Mouse (Mus musculus) heart, adult 2 months (tissue): ENCODE measurements at regions not wholly inside any gene's neighbourhood (a gene's known extent, or its start where the extent isn't known, plus 50 kb on each side); places are given as distances from the start of the nearest gene placed in this dataset.
"Not testable (repeated sequence)": the region's sequence is repeated elsewhere in the genome, so short reads cannot be mapped to it uniquely, and the experiment has no call there.

Experiments
- CTCF ChIP-seq: fragments of 200-600 bp; IDR thresholded peaks from 2 replicates; pipeline ENCODE4 v1.8.1; 2022; ENCODE audit warnings: antibody characterized with exemption, mild to moderate bottlenecking, moderate library complexity
- EP300 ChIP-seq: fragments of 200-500 bp; IDR thresholded peaks from 2 replicates; pipeline ENCODE4 v1.6.1; 2011; ENCODE audit warnings: low read depth, low read length, control low read depth; ENCODE audit not compliant: insufficient read depth

- TF ChIP-seq CTCF, EP300: not testable (repeated sequence)
These were observed 884.0 kb upstream of the Lrrc4c start for GRCm38 (mm10) chr2:95433996-95434395.
